Mouse (Mus musculus) thymus, postnatal 4 days (tissue): ENCODE measurements around the gene Ankrd50.

Source experiments
- DNase-seq: peaks from one replicate; pipeline ENCODE4 v3.0.0; 2021

Ankrd50 gene

DNA sequence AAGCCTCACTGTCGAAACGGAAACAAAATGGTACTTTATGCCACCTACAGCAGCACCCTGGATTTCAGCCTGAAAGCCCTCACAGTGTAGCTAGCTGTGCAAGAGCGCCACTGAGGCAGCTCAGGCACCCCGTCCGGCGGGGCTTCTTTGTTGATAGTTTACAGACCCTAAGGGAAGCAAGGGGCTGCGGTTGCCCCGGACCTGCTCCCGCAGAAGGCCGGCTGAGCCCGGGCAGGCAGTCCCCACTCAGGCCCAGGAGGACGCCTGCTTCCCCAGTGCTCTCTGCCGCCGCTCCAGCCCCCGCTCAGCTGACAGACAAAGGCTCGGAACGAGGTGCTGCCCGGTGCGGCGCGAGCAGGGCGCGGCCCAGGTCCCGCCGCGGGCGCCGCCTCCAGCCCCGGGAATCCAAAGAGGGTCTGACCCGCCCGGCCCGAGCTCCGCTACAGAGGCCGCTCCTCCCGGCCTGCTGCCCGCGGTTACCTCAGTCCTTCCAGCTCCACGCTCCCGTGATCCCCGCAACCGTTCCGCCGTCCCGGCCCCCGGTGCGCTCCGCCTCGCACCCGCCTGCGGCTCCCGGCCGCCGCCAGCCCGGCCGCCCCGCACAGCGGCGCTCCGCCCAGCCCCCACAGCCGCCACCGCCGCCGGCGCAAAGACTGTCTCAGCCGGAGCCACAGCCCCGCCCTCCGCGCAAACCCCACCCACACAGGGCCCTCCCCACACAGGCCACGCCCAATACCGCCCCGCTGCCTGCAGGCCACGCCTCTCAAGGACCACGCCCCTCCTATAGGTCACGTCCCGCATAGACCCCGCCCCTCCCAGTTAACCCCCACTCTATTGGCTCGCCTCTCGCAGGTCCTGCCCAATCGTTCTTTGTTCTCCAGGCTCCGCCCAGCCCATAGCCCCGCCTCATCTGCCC is at the start of gene Ankrd50:
Gene Ankrd50, minus strand, starts transcription at position 654 of the 916 bp plus-strand sequence.
- peak; percentile 100 for DNase-seq

DNA sequence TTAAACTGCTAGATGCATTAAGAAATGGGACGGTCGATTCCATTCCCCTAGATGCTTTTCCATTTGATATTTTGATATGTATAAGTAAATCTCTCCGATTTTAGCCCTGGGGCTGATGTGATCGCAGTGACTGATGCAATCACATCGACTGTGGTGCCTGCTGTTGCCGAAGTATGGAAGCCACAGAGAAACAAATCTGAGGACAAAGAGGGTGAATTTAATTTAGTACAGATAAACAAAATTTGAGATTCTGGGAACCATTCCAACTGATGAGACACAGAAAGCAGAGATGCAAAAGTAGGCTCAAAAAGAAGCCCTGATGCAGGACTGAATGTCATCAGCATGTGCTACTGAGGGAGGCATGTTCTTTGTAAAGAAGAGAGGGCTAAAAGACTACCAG is 49.6 kb upstream of the Ankrd50 start:
- no peak for DNase-seq

DNA sequence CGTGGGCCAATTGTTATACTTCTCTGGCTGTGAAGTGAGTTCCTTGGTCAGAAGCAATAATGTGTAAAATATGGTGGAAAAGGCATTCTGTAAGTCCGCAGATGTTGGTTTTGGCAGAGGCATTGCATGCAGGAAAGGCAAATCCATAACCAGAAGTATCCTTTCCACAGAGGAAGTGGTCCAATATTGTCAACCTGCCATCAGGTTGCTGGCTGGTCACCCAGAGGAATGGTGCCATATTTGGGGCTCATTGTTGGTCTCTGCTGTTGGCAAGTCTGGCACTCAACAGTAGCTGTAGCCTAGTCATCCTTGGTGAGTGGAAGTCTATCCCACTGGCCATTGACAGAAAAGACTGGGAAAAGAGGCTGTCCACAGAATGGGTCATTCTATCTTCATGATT is 35.8 kb upstream of the Ankrd50 start:
- DNase-seq: no peak

DNA sequence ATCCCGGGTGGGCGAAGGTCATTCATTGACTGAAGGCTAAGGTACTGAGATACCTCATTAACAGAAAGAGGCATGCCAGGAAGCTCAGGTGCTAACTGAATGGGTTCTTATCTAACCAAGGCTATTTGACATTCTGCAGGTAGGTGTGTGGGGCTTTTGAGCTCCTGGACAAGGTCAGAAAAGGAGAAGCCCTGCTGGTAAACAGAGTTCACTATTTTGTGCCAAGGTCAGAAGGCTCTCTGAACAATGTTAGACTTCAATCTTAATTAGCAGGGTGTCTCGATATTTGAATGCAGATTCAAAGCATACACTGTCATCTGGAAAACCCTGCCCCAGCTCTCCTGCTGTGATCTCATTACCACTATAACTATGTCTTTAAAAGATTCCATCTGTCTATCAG is 35.3 kb upstream of the Ankrd50 start:
- DNase-seq: no peak

DNA sequence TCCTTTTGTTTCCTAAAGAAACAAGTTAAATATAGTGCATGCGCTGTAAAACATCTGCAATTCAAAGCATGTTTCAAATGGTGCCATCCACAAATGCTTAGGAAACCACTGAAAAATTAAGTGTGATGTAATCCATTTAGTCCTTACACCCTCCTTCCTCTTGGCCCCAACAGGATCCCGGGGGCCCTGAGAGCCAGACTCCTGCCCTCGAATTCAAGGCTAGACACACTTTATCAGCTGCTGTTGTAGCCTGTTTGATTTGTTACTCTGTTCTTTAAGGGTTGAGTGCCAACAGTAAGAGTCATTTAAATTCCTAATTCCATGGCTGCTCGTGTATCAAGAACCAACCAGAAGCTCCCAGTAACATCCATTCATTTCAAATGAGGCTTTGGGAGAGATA is 19.0 kb upstream of the Ankrd50 start:
- no peak for DNase-seq

DNA sequence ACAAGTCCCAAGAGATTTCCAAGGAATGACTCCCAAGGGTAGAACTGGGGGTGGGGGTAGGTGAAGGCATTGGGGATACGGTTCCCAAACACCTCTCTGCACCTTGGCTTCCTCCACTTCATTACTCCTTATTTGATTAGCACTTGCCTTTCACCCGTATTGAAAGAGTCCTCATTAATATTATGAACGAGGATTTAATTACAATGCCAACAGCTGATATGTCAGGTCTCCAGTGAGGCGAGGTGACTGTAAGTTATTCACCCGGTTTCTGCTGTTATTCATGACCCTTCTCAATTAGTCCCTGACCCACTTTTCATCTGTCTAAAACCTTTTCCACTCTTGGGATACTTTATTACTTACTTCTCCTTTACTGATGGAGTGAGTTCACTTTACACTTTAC is 17.5 kb upstream of the Ankrd50 start:
- DNase-seq: no peak

DNA sequence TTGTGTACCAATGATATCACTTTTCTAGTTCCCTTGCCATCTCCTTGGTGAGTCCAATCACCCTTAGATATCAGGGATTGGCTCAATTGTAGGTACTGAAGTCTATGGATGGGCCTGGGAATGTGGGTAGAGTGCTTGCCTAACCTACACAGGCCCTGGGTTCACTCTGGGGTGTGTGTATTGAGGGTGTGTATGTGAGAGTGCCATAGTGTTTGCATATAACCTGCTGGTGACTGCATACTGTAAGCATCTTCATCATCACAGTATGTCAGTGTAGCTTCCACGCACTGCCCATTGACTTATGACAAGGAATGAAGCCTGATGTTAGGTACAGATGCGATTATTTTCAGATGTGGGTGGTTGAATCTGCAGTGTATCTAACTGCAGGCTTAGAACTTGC is 17.1 kb upstream of the Ankrd50 start:
- no peak for DNase-seq

DNA sequence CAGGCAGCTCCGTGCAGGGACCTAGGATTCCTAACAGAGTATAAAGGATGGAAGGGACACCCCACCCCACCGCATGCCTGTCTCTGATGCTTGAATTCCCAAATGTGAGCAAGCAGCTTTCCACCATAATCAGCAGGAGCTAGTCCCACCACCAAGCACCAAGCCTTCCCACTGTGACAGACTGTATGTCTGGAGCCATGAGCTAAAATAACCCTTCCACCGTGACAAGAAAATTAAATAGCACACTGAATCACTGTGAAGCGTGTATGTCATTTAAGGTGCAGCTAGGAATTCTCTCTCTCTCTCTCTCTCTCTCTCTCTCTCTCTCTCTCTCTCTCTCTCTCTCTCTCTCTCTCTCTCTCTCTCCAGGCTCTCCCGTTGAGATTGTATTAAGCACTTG is 16.7 kb upstream of the Ankrd50 start:
- no peak for DNase-seq

DNA sequence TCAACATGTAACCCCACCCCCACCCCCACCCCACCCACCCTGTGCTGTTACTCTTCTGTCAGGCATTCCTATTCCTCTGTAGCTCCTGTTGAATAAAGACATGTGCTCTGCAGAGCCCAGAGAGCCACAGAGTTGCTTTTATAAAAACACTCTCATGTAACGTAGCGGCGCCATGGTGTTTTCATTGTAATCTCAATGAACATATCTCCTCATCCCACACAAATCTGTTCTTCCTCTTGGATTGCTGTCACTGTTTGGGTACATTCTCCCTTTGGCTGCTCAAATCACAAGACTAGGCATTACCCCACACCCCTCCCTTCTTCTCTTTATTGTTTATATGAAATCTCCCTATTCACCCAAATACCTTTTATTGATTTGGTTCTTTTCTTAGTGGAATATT is 13.9 kb upstream of the Ankrd50 start:
- no peak for DNase-seq

DNA sequence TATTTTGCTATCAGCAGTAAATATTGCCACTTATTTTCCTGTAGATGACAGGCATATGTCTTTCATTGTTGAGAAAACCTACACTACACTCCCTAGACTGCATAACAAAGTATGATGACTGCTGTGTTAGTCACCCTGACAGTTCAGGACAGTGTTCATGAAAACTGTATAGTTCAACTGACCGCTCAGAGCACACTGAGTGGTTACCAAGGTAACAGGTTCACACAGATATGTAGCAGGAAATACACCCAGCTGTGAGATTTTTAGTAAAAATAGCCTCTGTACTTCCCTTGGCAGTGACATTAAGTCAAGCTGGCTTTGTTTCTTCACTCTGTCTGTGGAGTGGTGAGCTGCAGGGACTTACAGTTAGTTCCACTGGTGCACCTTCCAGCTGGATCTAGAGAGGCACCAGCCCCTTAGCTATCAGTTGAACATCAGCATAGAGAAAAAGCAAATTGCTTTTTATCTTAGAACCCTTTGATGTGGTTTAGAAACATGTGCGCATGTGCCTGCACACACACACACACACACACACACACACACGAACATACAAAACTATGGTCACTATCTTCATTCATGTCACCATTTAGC is 12.2 kb upstream of the Ankrd50 start:
- peak; percentile 19 for DNase-seq

DNA sequence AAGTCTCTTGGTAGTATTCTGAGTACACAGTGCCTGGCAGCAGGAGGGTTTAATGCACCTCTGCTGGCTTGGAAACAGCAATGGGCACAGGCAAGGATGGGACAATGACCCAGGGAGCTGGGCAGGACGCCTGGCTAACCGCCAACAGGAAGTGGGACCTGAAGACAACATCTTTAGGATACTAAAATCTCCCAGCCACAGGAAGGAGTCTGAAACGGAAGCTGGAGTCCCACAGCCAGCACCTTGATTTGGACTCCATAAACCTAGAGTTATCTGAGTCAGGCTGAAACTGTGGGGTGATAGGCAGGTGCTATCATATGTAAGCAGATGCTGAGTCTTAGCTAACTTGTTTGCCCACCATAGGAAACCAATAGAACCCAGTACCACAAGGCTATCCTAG is 7.1 kb upstream of the Ankrd50 start:
- no peak for DNase-seq

DNA sequence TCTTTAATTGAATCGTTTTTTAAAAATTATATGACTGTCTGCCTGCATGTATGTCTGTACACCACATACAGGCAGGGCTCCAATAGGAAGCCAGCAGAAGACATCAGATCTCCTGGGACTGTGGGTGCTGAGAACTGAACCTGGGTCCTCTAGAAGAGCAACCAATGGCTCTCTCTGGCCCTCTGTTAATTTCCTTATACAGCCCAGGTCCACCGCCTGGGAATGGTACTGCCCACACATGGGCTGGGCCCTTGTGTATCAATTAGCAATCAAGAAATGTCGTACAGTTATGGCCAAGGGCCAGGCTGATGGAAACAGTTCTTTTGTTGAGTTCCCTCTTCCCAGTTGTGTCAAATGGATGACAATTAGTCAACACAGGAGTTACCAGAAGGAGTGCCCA is 6.6 kb upstream of the Ankrd50 start:
- DNase-seq: no peak

DNA sequence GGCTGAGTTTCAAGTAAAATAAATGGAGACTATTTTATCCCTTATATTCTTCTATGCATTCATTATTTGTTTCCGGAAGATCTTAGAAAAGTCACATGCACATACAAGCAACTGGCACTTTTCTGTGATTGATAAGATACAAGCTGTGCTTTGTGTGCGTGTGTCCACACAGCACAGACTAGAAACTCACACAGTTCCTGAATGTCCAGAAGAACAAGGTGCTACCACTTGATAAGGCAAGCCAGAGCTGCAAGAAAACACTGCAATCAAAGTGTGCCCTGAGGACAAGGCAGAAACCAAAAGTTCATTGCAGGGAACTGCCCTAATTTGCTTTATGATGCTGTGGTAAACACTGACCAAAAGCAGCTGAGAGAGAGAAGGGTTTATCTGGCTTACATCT is 6.1 kb upstream of the Ankrd50 start:
- DNase-seq: no peak

DNA sequence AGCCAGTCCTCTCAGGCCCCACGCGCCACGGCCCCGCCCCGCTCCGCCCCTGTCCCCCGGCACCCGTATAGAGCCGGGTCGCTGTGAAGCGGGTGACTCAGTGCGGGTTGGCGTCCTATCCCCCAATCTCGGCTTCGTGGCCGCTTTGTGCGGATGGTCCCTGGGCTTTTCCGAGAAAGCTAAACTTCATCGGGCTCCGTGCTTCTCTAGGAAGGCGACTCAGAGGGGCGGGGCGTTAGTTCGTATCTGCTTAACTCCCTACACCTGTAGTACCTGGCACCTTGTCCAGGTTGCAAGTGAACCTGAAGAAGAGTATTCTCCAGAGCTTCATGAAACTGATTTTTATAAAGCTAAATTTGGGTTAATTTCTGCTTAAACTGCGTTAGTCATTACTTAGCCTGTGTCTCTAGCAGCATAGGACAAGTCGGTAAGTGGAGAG is 482 bp upstream of the Ankrd50 start:
- DNase-seq: no peak

DNA sequence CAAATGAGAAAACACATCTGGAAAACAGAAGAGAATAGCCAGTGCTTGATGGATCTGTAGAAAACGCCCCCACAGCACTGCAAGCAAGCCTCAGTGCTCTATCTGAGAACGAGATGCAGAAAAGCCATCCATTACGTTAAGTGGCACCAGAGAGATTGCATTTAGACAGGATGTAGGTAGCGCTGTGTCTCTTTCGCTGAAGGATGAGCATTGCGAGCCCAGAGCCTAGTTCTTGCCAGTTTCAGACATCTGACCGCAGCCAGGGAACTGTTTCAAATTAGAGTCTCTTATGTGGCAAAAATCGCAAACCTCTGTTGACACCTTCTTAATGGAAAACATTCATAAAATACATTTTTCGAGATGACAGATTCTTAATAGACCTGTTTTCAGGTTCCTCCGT is 1.1 kb downstream of the Ankrd50 start:
- DNase-seq: peak; percentile 44

DNA sequence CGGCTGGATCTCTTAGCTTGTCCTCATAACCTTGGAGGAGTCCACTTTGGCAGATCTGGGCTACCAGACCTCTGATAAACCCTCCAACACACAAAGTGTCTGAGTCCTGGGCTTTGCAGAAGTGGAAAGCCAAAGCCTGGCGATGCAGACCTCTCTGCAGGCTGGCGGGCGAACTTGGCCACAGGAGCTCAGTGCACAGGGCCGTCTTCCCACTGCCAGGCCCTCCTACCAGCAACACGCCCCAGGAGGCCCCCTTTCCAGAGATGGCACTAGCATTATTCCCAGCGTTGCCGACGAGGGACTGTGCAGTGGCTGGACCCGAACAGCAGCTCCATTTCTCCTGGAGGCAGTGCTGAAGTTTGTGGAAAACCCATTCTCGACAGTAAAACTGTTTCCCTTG is 1.9 kb downstream of the Ankrd50 start:
- DNase-seq: peak; percentile 19

DNA sequence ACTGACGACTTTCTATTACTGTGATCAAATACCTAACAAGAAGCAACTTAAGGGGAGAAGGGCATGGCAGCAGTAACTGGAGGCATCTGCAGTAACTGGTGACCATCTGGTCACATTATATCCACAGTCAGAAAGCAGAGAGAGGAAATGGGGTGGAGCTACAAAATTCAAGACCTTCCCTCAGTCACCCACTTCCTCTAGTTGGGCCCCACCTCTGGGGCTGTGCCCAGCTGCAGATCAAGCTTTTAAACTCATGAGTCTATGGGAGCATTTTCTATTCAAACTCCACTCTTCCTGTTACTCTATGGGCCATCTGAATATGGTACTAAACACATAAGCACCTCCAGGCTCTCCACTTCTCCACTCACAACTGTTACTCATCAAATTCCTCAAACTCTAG is 3.5 kb downstream of the Ankrd50 start:
- DNase-seq: no peak

DNA sequence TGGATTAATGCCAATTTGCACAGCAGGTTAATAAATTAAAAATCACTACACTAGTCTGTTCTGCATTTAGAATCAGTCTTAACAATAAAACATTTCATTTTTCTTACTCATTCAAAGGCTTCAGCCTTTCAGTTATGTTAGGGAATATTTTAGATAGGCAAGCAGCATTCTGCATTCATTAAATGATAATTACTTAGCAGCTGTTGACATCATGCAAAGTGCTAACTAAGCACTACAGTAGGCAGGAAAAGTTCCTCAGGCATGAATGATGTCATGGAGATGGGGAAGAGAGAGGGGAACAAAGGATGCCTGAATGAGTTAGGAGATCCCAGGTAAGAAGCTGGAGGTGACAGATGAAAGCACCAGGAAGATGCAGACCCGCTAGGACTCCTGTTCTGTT is 6.7 kb downstream of the Ankrd50 start:
- DNase-seq: no peak

DNA sequence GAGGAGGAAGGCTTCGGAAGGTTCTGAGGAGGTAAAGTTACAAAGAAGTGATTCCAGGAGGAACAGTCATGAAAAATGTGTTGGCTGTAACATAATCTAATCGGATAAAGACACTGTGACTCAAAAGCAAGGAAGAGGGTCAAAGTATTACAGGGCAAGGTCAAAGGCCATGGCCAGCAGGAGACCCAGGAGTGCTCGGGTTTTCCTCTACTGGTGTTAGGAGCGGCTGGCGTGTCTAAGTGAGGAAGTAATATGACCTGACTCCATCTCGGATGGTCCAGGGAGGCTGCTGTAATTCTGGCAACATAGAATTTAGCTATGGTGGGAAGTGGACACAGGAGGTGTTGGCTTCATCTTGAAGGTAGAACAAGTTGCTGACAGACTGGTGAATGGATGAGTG is 9.1 kb downstream of the Ankrd50 start:
- no peak for DNase-seq

DNA sequence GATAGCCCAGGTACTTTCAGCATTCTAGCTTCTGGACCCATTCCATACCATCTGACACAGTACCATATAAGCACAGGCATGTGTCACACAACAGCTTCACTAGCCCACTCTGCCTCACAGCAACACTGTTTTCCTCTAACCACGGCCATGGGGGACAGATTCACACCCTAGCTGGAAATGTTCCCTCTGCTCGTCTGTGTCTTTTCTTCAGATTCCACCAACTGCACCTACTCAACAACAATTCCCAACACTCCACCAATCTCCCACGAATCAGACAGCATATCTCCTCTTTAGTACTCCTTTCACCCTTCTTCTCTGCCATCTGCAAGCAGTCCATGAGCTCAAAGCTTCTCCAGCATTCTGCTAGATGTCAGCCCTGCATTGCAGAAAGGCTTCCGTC is 11.5 kb downstream of the Ankrd50 start:
- DNase-seq: no peak

DNA sequence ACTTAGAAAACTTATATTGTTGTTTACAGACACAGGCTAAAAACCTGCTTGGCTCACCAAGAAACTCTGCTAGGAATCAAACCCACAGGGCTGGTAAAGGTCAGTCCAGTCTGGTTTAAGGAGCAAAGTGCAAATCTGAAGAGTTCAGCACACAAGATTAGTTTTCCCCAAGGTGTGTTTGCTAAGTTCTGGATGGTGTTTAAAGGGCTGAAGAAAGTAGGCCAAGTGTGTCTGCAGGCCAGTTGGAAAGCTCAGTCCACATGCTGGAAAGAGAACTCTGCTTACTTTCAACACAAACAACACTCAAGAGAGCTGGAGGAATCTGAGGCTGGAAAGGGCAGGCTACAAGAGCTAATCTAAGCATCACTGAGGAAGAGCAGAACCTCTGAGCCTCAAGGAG is 13.1 kb downstream of the Ankrd50 start:
- no peak for DNase-seq

DNA sequence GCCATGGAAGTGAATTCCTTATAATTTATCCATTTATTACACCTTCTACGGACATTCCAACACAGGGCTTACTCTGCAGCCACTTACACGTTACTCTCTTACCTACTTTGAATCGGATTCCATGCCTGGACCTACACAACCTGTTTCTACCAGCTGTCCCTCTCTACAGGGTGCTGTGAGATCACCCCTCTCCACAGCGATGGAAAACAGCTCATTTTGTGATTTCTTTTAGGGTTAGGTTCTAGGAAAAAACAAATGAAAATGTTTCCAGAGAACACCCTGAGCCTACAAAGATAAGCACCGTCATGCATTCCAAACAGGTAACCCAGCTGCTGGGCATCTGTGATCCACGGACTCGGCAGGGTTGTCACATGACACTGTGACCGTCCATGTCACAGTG is 16.5 kb downstream of the Ankrd50 start:
- DNase-seq: no peak

DNA sequence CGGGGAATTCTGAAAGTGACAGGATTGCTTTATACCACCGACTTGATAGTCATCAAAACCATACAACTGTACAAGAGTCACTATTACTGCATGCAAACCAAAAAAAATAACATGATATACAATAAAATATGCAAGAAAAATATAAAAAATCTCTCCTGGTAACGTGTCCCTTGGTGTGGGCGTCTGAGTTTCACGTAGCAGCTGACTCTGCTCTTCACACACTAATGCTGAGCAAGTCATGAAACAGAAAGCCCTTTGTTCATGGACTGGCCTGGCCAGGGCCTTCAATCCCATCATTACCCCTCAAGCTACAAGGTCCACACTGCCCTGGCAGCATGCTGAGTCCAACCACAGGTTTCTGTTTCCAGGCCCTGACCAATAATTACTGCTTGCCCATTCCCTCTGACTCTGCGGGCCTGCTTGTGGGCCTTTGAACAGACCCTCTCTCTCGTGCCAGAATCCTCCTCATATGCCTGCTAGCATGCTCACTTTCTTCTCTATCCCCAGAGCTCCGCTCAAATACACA is 17.7 kb downstream of the Ankrd50 start:
- no peak for DNase-seq

DNA sequence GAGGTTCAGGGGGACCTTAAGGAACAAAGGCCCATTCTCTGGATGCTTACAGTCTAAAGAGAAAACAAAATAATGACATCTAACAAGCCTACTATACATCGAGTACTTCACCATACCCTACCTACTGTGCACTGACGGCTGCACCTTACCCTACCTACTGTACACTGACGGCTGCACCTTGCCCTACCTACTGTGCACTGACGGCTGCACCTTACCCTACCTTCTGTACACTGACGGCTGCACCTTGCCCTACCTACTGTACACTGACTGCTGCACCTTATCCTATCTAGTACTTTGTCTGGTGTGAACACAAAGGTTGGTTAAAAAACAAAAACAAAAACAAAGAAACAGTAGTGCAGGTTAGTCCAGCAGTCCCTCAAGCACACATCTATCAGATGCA is 18.5 kb downstream of the Ankrd50 start:
- no peak for DNase-seq
